Mouse (Mus musculus) lung, adult 2 months (tissue): ENCODE data around the gene Stk4.

Experiments
- CTCF ChIP-seq: fragments of 200-500 bp; IDR thresholded peaks from 2 replicates; pipeline ENCODE4 v1.5.1; 2011; ENCODE audit warnings: mild to moderate bottlenecking, low read length, control low read depth; ENCODE audit not compliant: insufficient read depth
- POLR2A ChIP-seq: fragments of 200-500 bp; IDR thresholded peaks from 2 replicates; pipeline ENCODE4 v1.6.1; 2011; ENCODE audit warnings: low read depth, mild to moderate bottlenecking, control low read depth, low read length, borderline replicate concordance; ENCODE audit errors: extremely low read depth

GRCm38 (mm10) chr2:164168571-164168946, 98.4 kb downstream of the Stk4 start:
- TF ChIP-seq CTCF: no peak
- no peak for TF ChIP-seq POLR2A
